Mouse (Mus musculus) hematopoietic stem cell, adult 5-6 weeks (primary cell): ENCODE data around the gene Ccl2. TPM values are rescaled to one million over a fixed set of nuclear protein-coding genes. Genes with fewer than 3 reads are reported as not detected.
A peak's percentile ranks its signal among the peaks of the same experiment; 100 is the strongest.

ENCODE experiments used
- ATAC-seq, 2 experiments: fragments of 125-278 bp in 1 of 2; replicated peaks in 1 of 2; 2 replicates each; pipeline ENCODE4 v1.8.0; 2016 to 2017; ENCODE audit warnings: inconsistent platforms in 2 of 2, mild to moderate bottlenecking in 2 of 2, moderate number of reproducible peaks in 2 of 2, low read depth in 1 of 2, moderate TSS enrichment in 1 of 2; ENCODE audit not compliant: low FRiP score in 2 of 2, poor library complexity in 2 of 2, severe bottlenecking in 2 of 2, insufficient read depth in 1 of 2, low TSS enrichment in 1 of 2
- total RNA-seq: library from RNA; stranded (forward); fragments of 172-1452, 232-1000 nt; gene quantifications from 2 replicates; pipeline ENCODE4 v1.2.3, GENCODE M21; 2017

Gene Ccl2
- 3.8 and 5.8 TPM in 2 replicates for total RNA-seq

DNA sequence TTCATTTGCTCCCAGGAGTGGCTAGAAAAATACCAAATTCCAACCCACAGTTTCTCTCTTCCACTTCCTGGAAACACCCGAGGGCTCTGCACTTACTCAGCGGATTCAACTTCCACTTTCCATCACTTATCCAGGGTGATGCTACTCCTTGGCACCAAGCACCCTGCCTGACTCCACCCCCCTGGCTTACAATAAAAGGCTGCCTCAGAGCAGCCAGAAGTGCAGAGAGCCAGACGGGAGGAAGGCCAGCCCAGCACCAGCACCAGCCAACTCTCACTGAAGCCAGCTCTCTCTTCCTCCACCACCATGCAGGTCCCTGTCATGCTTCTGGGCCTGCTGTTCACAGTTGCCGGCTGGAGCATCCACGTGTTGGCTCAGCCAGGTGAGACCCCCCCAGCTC, at the start of gene Ccl2:
TSS of gene Ccl2 (plus strand) at position 216 of the 400 bp plus-strand sequence.
- peak; percentile 92 for ATAC-seq

DNA sequence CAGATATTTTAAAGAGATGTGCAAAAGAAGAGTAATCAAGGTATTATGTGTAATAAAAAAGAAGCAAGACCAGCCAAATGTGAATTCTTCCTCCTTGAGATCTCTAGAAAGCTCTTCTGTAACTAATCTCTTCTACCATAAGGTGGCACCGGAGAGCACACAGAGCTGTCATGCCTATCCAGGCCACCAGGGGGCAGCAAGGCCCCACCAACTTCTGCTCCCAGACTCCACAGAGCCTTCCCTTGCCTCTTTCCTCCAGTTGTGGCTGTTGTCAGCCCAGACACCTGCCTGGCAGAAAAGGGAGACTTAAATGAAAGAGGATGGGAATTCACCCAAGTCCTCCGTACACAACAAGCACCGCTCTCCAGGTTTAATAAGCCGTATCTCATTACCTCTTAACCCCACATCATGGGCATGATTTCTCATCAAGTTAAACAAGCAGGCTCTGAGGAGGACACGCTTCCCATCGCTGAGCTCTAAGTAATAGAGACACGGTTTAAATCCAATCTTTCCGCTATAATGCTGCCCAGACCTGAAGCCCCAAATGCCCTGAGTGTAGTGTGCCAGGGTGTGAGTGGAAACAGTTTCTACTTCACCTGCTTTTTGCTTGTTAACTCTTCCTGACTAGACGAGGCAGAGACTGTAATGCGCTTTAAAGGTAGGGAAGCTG, 39.1 kb upstream of the Ccl2 start:
- peak; percentile 71 to 87; a peak in 3 of 4 replicates for ATAC-seq

DNA sequence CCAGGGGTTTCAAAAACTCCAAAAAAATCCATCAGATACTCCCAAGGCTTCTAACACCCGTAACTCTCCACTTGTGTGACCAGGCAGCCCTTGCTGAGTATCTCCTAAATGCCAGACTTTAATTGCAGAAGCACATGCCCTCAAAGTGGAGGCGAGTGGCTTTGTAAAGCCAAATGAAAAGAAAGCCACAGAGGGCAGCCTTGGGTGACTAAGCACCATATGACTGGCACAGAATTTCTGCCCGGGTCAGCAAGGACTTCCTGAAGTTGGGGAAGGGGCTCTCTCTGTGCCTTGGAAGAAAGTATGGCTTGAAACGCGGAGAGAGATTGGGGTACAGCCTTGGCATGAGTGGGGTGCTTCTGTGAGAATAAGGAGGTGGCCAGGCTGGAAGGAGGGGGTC, 38.3 kb upstream of the Ccl2 start:
- no peak for ATAC-seq

DNA sequence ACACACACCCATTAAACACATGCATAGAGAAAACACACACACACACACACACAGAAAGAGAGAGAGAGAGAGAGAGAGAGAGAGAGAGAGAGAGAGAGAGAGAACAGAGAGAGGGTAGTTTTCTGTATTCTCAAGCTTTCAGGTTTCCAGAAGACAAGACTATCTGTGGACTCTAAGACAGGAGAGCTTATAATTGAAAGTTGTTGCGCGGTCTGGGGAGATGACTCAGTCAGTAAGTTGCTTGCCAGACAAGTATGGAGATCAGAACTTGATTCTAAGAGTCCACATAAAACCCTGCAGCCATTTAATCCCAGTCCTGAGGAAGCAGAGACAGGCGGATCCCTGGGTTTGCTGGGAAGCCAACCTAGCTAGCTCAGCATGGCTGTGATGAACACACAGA, 36.7 kb upstream of the Ccl2 start:
- no peak for ATAC-seq

DNA sequence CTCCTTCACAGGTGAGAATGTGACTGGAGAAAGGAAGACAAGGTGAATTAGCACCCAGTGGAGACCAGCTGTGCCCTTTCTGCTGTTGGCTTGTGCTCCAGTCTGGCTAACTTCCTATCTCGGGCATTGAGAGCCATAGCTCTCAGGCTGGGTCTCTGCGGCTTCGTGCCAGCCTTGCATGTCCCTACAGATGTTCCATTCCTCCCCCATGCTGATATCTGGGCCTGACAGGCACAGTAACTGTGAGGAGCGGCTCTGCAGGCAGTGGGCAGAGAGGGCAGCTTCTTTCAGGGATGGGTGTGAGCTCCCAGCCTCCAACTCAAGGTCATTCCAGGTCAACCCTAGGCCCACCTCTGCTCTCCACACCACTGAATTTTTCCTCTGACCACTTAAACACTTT, 35.9 kb upstream of the Ccl2 start:
- no peak for ATAC-seq

DNA sequence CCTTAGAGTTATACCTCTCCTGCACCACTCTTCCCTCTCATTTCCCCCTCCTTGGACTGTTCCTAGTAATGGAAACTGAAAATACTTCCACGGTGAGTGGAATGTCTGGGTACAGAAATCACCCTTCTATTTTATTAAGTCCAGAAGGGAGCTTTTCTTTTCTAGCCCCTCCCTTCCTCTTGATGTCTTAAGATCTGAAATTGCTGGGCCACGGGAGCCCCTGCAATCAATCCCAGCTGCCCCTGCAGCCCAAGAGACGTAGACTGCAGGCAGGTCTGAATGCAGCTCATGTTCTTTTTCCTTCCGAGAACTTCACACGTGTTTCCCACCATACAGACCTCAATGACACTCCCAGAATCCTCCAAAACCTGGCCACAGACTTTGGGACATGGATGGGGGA, 34.8 kb upstream of the Ccl2 start:
- no peak for ATAC-seq

DNA sequence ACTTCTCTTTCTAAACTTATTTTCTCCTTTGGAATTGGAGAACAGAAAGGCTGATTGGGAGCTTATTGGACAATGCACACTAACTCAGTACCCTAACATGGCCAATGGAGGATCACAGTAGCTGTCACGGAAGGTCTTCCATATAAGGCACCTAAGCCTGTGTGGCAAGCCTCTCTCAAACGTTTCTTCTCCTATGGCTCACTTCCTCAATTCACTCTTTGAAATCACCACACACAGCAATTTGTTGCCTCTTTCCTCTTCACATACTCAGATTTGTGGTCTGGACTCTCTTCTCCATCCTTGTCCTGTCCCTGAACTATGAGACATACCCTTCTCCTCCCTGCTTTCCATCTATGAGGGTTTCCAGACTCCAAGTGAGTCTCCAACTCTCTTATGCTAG, 30.6 kb upstream of the Ccl2 start:
- peak in 1 of 2 experiments; percentile 39; a peak in 2 of 4 replicates for ATAC-seq

DNA sequence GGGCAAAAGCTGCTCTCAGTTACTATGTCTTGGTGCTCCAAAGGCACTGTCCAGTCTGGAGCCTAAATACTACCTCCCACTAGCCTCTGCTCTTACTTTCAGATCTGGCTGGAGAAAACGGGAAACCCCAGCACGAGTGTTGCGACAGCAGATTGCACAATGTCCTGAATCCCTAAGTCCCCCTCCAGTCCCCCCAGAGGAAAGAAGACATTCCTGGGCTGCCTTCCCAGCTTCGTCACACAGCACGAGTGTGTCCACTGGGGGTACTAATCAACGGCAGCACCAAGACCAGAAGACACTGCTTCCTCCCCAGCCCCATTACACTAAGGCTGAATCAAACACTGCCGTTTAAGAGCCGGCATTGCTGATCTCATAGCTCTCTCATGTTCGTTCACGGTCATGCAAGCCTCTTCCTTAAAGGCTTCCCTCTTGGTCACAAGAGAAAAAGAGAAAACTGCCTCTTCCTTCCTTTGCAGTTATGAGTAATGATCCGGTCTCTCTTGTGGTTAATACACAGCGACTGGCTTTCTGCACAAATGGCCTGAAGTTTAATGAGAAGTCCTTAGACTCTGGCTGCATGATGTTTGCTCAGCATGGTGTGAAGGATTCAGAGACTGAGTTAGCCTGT, 28.5 kb upstream of the Ccl2 start:
- ATAC-seq = peak; percentile 54 to 61

DNA sequence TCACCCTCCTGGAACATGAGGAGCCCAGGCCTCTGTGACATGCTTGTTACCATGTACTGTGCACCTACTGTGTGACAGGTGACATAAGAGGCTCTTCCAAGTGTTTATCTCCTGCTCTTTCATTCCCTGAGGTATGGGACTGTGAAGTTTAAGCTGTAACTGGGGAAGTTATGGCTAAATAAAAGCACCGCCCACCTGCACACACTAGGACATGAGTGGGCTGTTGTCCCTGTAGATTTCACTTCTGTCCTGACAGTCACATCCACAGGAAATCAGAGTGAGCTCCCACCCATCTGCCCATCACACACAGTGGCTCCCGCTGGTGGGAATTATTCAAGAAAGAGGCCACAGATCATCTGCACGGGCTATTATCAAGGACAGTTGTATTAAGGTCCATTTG, 25.3 kb upstream of the Ccl2 start:
- ATAC-seq = no peak

DNA sequence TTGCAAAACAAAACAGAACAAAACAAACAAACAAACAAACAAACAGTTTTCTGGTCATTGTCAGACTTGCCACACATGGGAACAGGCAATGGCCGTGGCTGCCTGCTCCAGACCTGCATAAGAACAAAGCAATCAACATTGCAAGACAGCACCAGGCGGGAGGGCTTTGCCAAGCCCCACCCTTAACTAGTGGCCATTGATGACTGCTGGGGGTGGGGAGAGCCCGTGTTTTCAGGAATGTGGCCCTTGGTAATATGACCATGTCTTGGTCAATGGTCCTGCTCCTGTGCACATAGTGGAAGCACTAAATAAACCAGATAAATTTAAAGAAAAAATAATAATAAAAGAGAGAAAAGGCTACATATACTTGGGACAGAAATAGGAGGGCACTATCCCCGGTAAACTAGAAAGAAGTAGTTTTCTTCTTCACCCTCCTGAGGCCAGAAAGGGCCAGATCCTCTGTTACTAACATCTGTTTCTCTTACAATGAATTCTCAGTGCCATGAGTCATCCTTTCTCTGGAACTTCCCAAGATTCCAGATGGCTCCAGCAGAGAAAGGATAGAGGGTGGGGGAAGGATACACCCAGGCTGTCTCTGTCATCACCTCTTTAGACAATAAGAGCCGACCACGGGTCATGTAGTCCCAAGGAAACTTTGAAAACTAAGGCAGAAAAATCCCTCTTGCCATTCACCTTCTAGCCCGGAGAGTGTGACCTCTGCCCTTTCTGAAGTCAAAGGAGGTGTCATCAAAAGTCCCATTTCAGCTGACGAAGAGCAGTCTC, 23.8 kb upstream of the Ccl2 start:
- no peak for ATAC-seq

DNA sequence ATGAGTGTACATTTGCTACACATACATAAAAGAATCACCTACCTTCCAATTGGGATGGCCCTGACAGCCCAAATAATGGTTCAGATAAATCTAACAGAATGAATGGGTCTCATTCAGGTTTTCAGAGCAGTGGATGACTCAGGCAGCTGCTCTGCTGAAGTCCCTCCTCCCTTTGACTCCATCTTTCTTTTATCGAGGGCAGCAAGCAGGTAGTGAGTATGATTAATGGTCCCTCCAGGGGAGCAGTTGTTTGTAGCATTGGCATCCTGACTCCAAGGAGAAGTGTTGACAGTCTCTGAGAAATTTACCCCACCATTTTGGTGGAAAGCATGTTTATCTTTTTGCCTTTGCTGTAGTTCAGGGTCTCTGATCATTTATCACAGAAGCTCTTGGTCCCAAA, 21.6 kb upstream of the Ccl2 start:
- no peak for ATAC-seq

DNA sequence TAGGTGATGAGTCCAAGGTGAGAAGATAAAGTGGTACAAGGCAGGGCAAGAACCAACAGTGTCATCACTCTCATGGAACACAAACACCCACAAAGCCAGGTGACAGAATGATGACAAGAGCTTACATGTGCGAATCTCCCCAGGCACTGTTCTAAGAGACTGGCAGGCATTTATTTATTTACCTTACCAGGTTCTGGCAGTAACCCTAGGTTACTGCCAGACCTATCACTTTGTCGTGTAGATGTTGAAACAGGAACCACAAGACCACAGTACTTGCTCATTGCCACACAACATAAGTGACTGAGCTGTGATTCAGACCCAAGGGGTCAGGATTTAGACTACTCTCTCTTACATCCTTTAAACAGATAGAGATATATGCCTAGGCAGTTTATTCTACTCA, 20.3 kb upstream of the Ccl2 start:
- ATAC-seq = peak in 1 of 2 experiments; percentile 29; a peak in 2 of 4 replicates

DNA sequence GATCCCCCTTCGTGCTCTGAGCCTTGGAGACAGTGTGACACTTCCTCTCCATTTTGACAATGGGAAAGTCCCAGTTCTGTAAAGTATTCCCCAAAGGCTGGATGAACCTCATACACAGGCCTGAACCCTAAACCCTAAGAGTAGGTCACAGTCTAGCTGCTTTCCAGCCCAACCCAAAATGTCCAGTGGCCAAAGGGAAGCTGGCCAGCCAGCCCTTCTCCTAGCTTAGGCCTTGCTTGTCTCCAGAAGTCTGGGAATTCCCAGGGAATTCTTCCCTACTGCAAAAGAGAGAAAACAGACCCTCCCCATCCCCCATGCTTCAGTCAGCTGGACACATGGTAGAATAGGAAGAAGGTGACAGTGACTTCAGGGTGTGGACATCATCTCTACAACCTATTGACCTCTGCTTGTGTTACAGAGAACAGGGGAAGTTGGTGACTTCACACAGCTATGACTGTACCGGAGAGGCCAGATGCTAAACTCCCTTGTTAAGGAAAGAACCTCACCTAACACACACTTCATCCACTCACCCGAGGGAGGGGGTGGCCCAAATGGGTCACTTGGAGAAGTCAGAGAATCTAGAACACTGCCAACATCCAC, 19.1 kb upstream of the Ccl2 start:
- no peak for ATAC-seq

DNA sequence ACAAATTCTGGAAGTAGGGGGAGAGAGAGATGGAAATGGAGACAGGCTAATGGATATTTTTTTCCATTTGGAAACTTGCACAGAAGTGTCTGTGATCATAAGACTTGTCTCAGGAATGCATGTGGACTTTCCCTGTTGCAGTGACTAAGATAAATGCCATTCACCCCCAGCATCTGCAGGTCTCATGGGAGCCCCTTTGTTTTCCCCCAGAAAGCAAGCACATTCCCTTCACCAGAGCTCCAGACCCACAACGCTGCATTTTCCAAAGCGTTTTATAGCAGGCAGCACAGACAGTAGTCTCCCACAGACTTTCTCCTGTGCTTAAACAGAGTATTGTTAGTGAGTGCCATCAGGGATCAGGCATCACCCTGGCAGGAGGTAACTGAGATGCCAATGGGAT, 16.0 kb upstream of the Ccl2 start:
- no peak for ATAC-seq

DNA sequence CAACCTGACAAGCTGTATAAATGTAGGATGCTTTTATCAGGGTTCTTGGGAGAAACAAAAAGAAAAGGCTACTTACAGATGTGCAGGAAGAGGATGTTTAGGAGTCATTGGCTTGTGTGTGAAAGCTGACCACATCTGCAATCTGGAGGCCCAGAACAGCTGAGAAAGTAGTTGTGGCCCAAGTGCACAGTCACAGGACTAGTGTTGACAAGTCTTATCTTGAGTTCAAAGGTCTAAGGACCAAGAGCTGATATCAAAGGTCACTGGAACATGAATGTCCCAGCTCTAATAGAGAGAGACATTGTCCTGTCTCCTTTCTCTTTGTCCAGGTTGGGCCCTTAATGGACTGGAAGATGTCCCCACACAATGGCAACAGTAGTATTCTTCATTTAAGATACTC, 15.6 kb upstream of the Ccl2 start:
- ATAC-seq = no peak

DNA sequence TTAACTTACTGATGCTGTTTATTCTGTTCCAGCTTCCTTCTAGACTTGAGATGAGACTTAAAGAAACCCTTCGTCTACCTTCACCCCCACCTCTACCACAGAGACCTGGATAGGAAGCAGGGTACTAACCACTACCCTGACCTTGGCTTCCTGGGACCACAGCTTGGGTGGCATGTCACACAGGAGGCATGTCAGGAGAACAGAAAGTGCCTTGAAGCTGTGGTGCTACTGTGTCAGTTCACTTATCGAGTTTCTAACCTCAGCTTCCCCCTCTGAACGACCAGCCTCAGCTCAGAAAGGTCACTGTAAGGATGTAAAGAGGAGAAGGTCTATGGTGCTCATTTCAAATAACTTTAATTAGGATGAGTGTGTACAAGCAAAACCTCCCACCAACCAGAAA, 14.0 kb upstream of the Ccl2 start:
- peak; percentile 29 to 53; a peak in 3 of 4 replicates for ATAC-seq

DNA sequence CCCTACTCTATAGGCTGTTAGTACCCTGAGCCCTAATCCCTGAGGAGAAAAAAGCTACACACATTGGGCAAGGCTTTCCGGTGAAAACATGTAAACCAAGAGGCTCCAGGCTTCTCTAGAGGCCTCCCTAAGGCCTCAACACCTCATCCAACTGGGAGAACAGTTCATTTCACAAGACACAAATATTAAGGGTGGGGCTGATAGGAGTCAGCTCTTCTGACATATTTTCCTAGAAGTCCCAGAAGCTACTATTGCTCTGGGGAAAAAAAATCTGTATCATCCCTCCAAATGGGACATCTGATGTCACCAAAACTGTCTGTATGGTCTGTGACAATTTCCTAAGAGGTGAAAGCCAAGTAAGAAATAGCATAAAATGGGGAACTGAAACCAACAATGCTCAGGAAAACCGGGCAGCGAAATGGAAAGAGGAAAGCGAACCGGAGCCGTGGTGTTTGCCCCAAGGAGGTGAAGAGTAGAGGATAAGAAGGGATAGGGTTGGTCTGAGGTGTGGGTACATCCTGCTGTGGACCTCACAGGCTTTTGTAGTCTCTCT, 12.8 kb upstream of the Ccl2 start:
- ATAC-seq = no peak

DNA sequence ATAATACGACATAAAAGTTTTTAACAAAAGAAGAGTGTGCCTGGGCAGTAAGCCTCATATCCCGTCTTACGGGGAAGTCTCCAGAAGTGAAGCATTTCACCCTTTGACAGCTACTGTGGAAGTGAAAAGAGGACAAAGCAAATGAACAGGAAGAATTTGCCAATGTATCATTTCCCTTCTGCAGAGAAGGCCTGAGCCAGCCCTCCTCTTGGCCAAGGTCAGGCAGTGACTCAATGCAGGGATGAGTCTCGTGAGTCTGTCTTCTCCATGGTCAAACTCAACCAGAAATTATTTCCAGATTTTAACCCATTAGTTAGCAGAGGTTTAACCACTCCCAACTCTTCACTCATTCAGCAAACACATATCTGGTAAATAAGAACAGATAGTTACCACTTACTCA, 11.6 kb upstream of the Ccl2 start:
- no peak for ATAC-seq
